Mouse (Mus musculus) myocyte (in vitro differentiated cells): ENCODE data around the gene Eif3a. TPM values are rescaled to one million over a fixed set of nuclear protein-coding genes. Genes with fewer than 3 reads are reported as not detected.

Source experiments
- H3K27me3 ChIP-seq: one replicate; pipeline ENCODE4 v1.6.1; 2011; ENCODE audit not compliant: control insufficient read depth, insufficient read depth, insufficient read length
- H3K36me3 ChIP-seq: one replicate; pipeline ENCODE4 v1.6.1; 2011; ENCODE audit not compliant: control insufficient read depth, insufficient read depth
- H3K4me2 ChIP-seq: one replicate; pipeline ENCODE4 v1.6.1; 2011; ENCODE audit warnings: low read depth, control low read depth
- H3K4me3 ChIP-seq: one replicate; pipeline ENCODE4 v1.5.1; 2011; ENCODE audit warnings: mild to moderate bottlenecking, control low read depth, moderate library complexity
- H3K79me2 ChIP-seq: one replicate; pipeline ENCODE4 v1.6.1; 2011; ENCODE audit not compliant: control insufficient read depth, insufficient read depth
- H3ac ChIP-seq: one replicate; pipeline ENCODE4 v1.6.1; 2011; ENCODE audit not compliant: control insufficient read depth, insufficient read length
- CEBPB ChIP-seq: IDR thresholded peaks from 2 replicates; pipeline ENCODE4 v1.6.1; 2011; ENCODE audit warnings: mild to moderate bottlenecking, moderate library complexity; ENCODE audit not compliant: poor library complexity, insufficient read depth, severe bottlenecking
- E2F4 ChIP-seq: IDR thresholded peaks from one replicate; pipeline ENCODE4 v1.6.1; 2011; ENCODE audit warnings: mild to moderate bottlenecking, control low read depth, moderate library complexity; ENCODE audit not compliant: insufficient read depth
- MAX ChIP-seq: IDR thresholded peaks from one replicate; pipeline ENCODE4 v1.6.1; 2011; ENCODE audit warnings: low read depth, mild to moderate bottlenecking, control low read depth
- MYOD1 ChIP-seq, 3 experiments: IDR thresholded peaks; one replicate each; pipeline ENCODE4 v1.6.1; 2011; ENCODE audit warnings: control low read depth in 2 of 3, low read depth in 2 of 3, mild to moderate bottlenecking in 2 of 3, moderate library complexity in 1 of 3; ENCODE audit not compliant: insufficient read length in 2 of 3, control insufficient read depth in 1 of 3
- MYOG ChIP-seq, 3 experiments: IDR thresholded peaks; one replicate each; pipeline ENCODE4 v1.6.1; 2011; ENCODE audit warnings: control low read depth in 2 of 3, low read depth in 2 of 3, mild to moderate bottlenecking in 2 of 3; ENCODE audit not compliant: insufficient read length in 2 of 3, control insufficient read depth in 1 of 3, insufficient read depth in 1 of 3
- POLR2A ChIP-seq: IDR thresholded peaks from one replicate; pipeline ENCODE4 v1.6.1; 2011; ENCODE audit warnings: low read depth, mild to moderate bottlenecking, control low read depth, moderate library complexity; ENCODE audit not compliant: insufficient read length
- POLR2AphosphoS2 ChIP-seq: IDR thresholded peaks from one replicate; pipeline ENCODE4 v1.6.1; 2011; ENCODE audit warnings: low read depth, control low read depth; ENCODE audit not compliant: insufficient read length
- REST ChIP-seq: IDR thresholded peaks from one replicate; pipeline ENCODE4 v1.6.1; 2011; ENCODE audit warnings: mild to moderate bottlenecking, control low read depth, moderate library complexity; ENCODE audit not compliant: insufficient read depth, insufficient read length
- SRF ChIP-seq: IDR thresholded peaks from one replicate; pipeline ENCODE4 v1.6.1; 2011; ENCODE audit warnings: low read depth; ENCODE audit not compliant: control insufficient read depth, insufficient read length
- TCF12 ChIP-seq: IDR thresholded peaks from one replicate; pipeline ENCODE4 v1.6.1; 2011; ENCODE audit warnings: mild to moderate bottlenecking, control low read depth; ENCODE audit not compliant: poor library complexity, insufficient read depth, severe bottlenecking
- TCF3 ChIP-seq: IDR thresholded peaks from one replicate; pipeline ENCODE4 v1.6.1; 2011; ENCODE audit warnings: low read depth, control low read depth; ENCODE audit not compliant: insufficient read length
- USF1 ChIP-seq: IDR thresholded peaks from one replicate; pipeline ENCODE4 v1.6.1; 2011; ENCODE audit warnings: low read depth, mild to moderate bottlenecking, control low read depth, moderate library complexity
- polyA plus RNA-seq: library from polyadenylated mRNA; unstranded; fragments of >200 nt; fragmentation: generic; extraction: Trizol; gene quantifications from one replicate; pipeline ENCODE4 v1.2.1, GENCODE M21; 2012; ENCODE audit warnings: missing spikeins

Eif3a gene
- polyA plus RNA-seq, 1 experiment, result 67.9 TPM

GRCm38 (mm10) chr19:60811098-60812035 lies 20.9 kb upstream of the Eif3a start, which contains the start of gene Fam45a:
Fam45a (plus strand) TSS chr19:60811585.
- no peaks in the 10 kb centered on the region for H3K27me3 ChIP-seq
- peak within 1 kb of the TSS; percentile 63 for H3K4me3 ChIP-seq
- peaks cover 14% of the 10 kb centered on the region for H3K79me2 ChIP-seq
- peak within 1 kb of the TSS; percentile 82 for H3K4me2 ChIP-seq
- TF ChIP-seq MYOD1 (IDR thresholded peaks at IDR 0.05; ENCODE audit: control insufficient read depth in 1 of 3, insufficient read length in 2 of 3, low read depth in 2 of 3), result peak in 1 of 3 experiments; percentile 48
- no peak for TF ChIP-seq MAX
- no peak for TF ChIP-seq TCF12
- no peak for TF ChIP-seq CEBPB
- peak; percentile 99 for TF ChIP-seq POLR2A
- TF ChIP-seq REST, result no peak
- TF ChIP-seq POLR2AphosphoS2, result peak; percentile 99
- TF ChIP-seq SRF, result peak; percentile 42
- no peak for TF ChIP-seq USF1
- peak in 2 of 3 experiments; percentile 6 to 32 for TF ChIP-seq MYOG (IDR thresholded peaks at IDR 0.05; ENCODE audit: control insufficient read depth in 1 of 3, insufficient read depth in 1 of 3, insufficient read length in 2 of 3, low read depth in 2 of 3)
- H3K36me3 ChIP-seq, result peaks cover 6% of the 10 kb centered on the region
- H3ac ChIP-seq, result peak within 1 kb of the TSS; percentile 61

GRCm38 (mm10) chr19:60809927-60810326 lies 19.5 kb upstream of the Eif3a start:
- H3K79me2 ChIP-seq, result peaks cover 14% of the 10 kb centered on the region
- no peaks in the 10 kb centered on the region for H3K27me3 ChIP-seq
- no peak overlapping the region for H3K4me3 ChIP-seq
- no peak overlapping the region for H3ac ChIP-seq
- peaks cover 3% of the 10 kb centered on the region for H3K36me3 ChIP-seq
- no peak for TF ChIP-seq POLR2A
- TF ChIP-seq CEBPB, result no peak
- no peak for TF ChIP-seq MYOD1 (IDR thresholded peaks at IDR 0.05; ENCODE audit: control insufficient read depth in 1 of 3, insufficient read length in 2 of 3, low read depth in 2 of 3)
- H3K4me2 ChIP-seq, result no peak overlapping the region

DNA sequence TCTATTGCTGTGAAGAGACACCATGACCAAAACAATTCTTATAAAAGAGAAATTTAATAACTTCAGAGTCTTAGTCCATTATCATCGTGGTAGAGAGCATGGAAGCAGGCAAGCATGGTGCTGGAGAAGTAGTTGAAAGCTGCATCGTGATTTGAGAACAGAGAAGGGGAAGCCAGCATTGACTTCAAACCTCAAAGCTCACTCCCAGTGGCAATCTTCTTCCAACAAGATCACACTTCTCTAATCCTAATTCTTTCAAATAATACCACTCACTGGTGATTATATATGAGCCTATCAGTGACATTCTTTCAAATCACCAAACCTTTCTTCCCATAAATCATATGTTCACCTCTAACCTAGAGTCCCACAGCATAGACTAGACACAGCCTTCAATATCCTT lies 14.4 kb upstream of the Eif3a start:
- no peak for TF ChIP-seq CEBPB
- TF ChIP-seq TCF3, result no peak
- no peak for TF ChIP-seq MYOD1 (IDR thresholded peaks at IDR 0.05; ENCODE audit: control insufficient read depth in 1 of 3, insufficient read length in 2 of 3, low read depth in 2 of 3)
- TF ChIP-seq REST, result no peak
- no peak for TF ChIP-seq E2F4
- TF ChIP-seq SRF, result no peak
- TF ChIP-seq TCF12, result no peak
- no peak for TF ChIP-seq POLR2A
- no peak for TF ChIP-seq USF1
- no peak for TF ChIP-seq MAX
- TF ChIP-seq POLR2AphosphoS2, result no peak
- TF ChIP-seq MYOG (IDR thresholded peaks at IDR 0.05; ENCODE audit: control insufficient read depth in 1 of 3, insufficient read depth in 1 of 3, insufficient read length in 2 of 3, low read depth in 2 of 3), result no peak
- Histone ChIP-seq H3K4me2 (no peak overlapping the region), H3K36me3 (no peaks in the 10 kb centered on the region), H3K4me3 (no peak overlapping the region), H3K79me2 (no peaks in the 10 kb centered on the region), H3K27me3 (peaks cover 5% of the 10 kb centered on the region), H3ac (no peak overlapping the region)

GRCm38 (mm10) chr19:60799867-60800569 lies 9.6 kb upstream of the Eif3a start:
- H3K4me2 ChIP-seq, result no peak overlapping the region
- H3ac ChIP-seq, result no peak overlapping the region
- H3K27me3 ChIP-seq, result peaks cover 5% of the 10 kb centered on the region
- H3K4me3 ChIP-seq, result no peak overlapping the region
- no peaks in the 10 kb centered on the region for H3K79me2 ChIP-seq
- no peaks in the 10 kb centered on the region for H3K36me3 ChIP-seq
- no peak for TF ChIP-seq MAX
- TF ChIP-seq POLR2AphosphoS2, result no peak
- TF ChIP-seq E2F4, result no peak
- TF ChIP-seq TCF12, result no peak
- TF ChIP-seq REST, result no peak
- TF ChIP-seq CEBPB, result no peak
- TF ChIP-seq POLR2A, result no peak
- no peak for TF ChIP-seq MYOG (IDR thresholded peaks at IDR 0.05; ENCODE audit: control insufficient read depth in 1 of 3, insufficient read depth in 1 of 3, insufficient read length in 2 of 3, low read depth in 2 of 3)
- no peak for TF ChIP-seq MYOD1 (IDR thresholded peaks at IDR 0.05; ENCODE audit: control insufficient read depth in 1 of 3, insufficient read length in 2 of 3, low read depth in 2 of 3)
- no peak for TF ChIP-seq SRF
- no peak for TF ChIP-seq USF1
- TF ChIP-seq TCF3, result no peak
